Mouse (Mus musculus) heart, postnatal 0 days (tissue): ENCODE measurements around the gene Yrdc. TPM values are rescaled to one million over a fixed set of nuclear protein-coding genes. Genes with fewer than 3 reads are reported as not detected.

Experiments used
- ATAC-seq: fragments of 200-750 bp; cut with Nextera tagmentation; 2 replicates; pipeline ENCODE4 v1.8.0; 2017; ENCODE audit warnings: low read depth, moderate number of reproducible peaks, moderate library complexity; ENCODE audit not compliant: insufficient read depth
- DNase-seq: peaks from one replicate; pipeline ENCODE4 v3.0.0-alpha.2; 2016; ENCODE audit warnings: low spot score
- H3K27ac ChIP-seq: fragments of 300-500 bp; sonication (generic); 2 replicates; pipeline ENCODE4 v1.5.1; 2014; ENCODE audit warnings: low read depth, mild to moderate bottlenecking
- H3K27me3 ChIP-seq: fragments of 300-500 bp; sonication (generic); 2 replicates; pipeline ENCODE4 v1.6.1; 2014; ENCODE audit warnings: low read length, mixed read lengths; ENCODE audit not compliant: control insufficient read depth, insufficient read depth
- H3K36me3 ChIP-seq: fragments of 300-500 bp; sonication (generic); replicated peaks from 2 replicates; pipeline ENCODE4 v1.6.1; 2014; ENCODE audit warnings: low read length, mixed read lengths; ENCODE audit not compliant: control insufficient read depth, insufficient read depth
- H3K4me1 ChIP-seq: fragments of 300-500 bp; sonication (generic); 2 replicates; pipeline ENCODE4 v1.6.1; 2014; ENCODE audit warnings: antibody characterized with exemption; ENCODE audit not compliant: control insufficient read depth, insufficient read depth
- H3K4me2 ChIP-seq: fragments of 300-500 bp; sonication (generic); 2 replicates; pipeline ENCODE4 v1.6.1; 2014; ENCODE audit warnings: low read depth, mild to moderate bottlenecking, low read length, moderate library complexity
- H3K4me3 ChIP-seq: fragments of 300-500 bp; sonication (generic); 2 replicates; pipeline ENCODE4 v1.5.1; 2014; ENCODE audit warnings: low read depth, low read length
- H3K9ac ChIP-seq: fragments of 300-500 bp; sonication (generic); replicated peaks from 2 replicates; pipeline ENCODE4 v1.6.1; 2014; ENCODE audit warnings: low read depth, low read length, mixed read lengths
- H3K9me3 ChIP-seq: fragments of 300-500 bp; sonication (generic); replicated peaks from 2 replicates; pipeline ENCODE4 v1.6.1; 2016; ENCODE audit warnings: low read length; ENCODE audit not compliant: control insufficient read depth
- CTCF ChIP-seq: IDR thresholded peaks from 2 replicates; pipeline ENCODE4 v1.5.1; 2016; ENCODE audit warnings: antibody characterized with exemption, control low read depth, low read depth
- EP300 ChIP-seq: IDR thresholded peaks from 2 replicates; pipeline ENCODE4 v1.6.1; 2016; ENCODE audit warnings: antibody characterized with exemption, low read depth
- WGBS: fragments of 180-500 bp; shearing (Covaris S2); extraction: QIAGEN DNeasy Blood & Tissue Kit; methylation state at CpG from one replicate; pipeline ENCODE4 v1.1.7; 2014; 5-methylcytosine and 5-hydroxymethylcytosine counted together
- polyA plus RNA-seq: library from polyadenylated mRNA; unstranded; fragments of >200 nt; fragmentation: Nextera tagmentation; extraction: Ambion mirVana; gene quantifications from 2 replicates; pipeline ENCODE4 v1.2.1, GENCODE M21; 2015
- total RNA-seq: library from RNA; depleted of rRNA; stranded (reverse); fragments of >200 nt; gene quantifications from 2 replicates; pipeline ENCODE4 v1.2.3, GENCODE M21; 2014; ENCODE audit warnings: low replicate concordance

The Yrdc gene
- total and polyA plus RNA-seq, 2 experiments from 2014 or later: 16.9 to 31.8 TPM

GRCm38 (mm10) chr4:124889935-124890334 lies 39.5 kb downstream of the Yrdc start:
- TF ChIP-seq EP300: no peak
- TF ChIP-seq CTCF: no peak
- no peak for ATAC-seq
- Histone ChIP-seq H3K4me1 (0 out of 2 replicates have a peak, but pooled peaks cover 4% of the 10 kb centered on the region), H3K4me2 (no peak overlapping the region), H3K9me3 (no peaks in the 10 kb centered on the region), H3K36me3 (no peaks in the 10 kb centered on the region), H3K27ac (no peak overlapping the region), H3K27me3 (peaks cover 51% of the 10 kb centered on the region), H3K4me3 (no peak overlapping the region), H3K9ac (no peak overlapping the region)
- DNase-seq: no peak
- 74% methylated on average over 2 of the region's 2 CpGs for WGBS

- Histone ChIP-seq H3K9me3 (no peaks in the 10 kb centered on the region), H3K4me3 (no peak overlapping the region), H3K27me3 (peaks cover 54% of the 10 kb centered on the region), H3K36me3 (no peaks in the 10 kb centered on the region), H3K4me2 (no peak overlapping the region), H3K4me1 (0 out of 2 replicates have a peak, but pooled peaks cover 5% of the 10 kb centered on the region), H3K9ac (no peak overlapping the region), H3K27ac (no peak overlapping the region)
- no peak for TF ChIP-seq CTCF
- no peak for TF ChIP-seq EP300
- 72% methylated on average over 5 of the region's 5 CpGs for WGBS
- ATAC-seq (no peak), DNase-seq (no peak)
These were observed 40.4 kb downstream of the Yrdc start for GRCm38 (mm10) chr4:124890831-124891230.

GRCm38 (mm10) chr4:124893769-124894168 lies 43.3 kb downstream of the Yrdc start:
- WGBS: 36% methylated on average over 6 of the region's 6 CpGs

GRCm38 (mm10) chr4:124894508-124895428 lies 44.3 kb downstream of the Yrdc start:
- TF ChIP-seq CTCF (no peak), EP300 (no peak)
- Histone ChIP-seq H3K27me3 (peaks cover 51% of the 10 kb centered on the region), H3K27ac (no peak overlapping the region), H3K4me3 (peak overlapping the region; percentile 41), H3K36me3 (no peaks in the 10 kb centered on the region), H3K4me1 (0 out of 2 replicates have a peak, but pooled peaks cover 5% of the 10 kb centered on the region), H3K9me3 (no peaks in the 10 kb centered on the region), H3K9ac (no peak overlapping the region), H3K4me2 (peak overlapping the region; percentile 64)
- no peak for DNase-seq
- 2% methylated on average over 76 of the region's 83 CpGs for WGBS
- ATAC-seq: no peak

More at GRCm38 (mm10) chr4:124893769-124894168, 43.3 kb downstream of the Yrdc start:
- H3K9me3 ChIP-seq: no peaks in the 10 kb centered on the region
- no peak for TF ChIP-seq EP300
- no peak for TF ChIP-seq CTCF
- no peak overlapping the region for H3K4me3 ChIP-seq
- H3K27ac ChIP-seq: no peak overlapping the region
- no peaks in the 10 kb centered on the region for H3K36me3 ChIP-seq
- no peak for DNase-seq
- H3K27me3 ChIP-seq: peaks cover 51% of the 10 kb centered on the region
- ATAC-seq: no peak
- H3K4me2 ChIP-seq: no peak overlapping the region
- H3K4me1 ChIP-seq: 0 out of 2 replicates have a peak, but pooled peaks cover 5% of the 10 kb centered on the region
- H3K9ac ChIP-seq: no peak overlapping the region

GRCm38 (mm10) chr4:124898428-124898827 lies 47.9 kb downstream of the Yrdc start:
- ATAC-seq: no peak
- WGBS: 54% methylated on average over 10 of the region's 10 CpGs
- peaks cover 41% of the 10 kb centered on the region for H3K27me3 ChIP-seq

More at GRCm38 (mm10) chr4:124898428-124898827, 47.9 kb downstream of the Yrdc start:
- Histone ChIP-seq H3K4me3 (no peak overlapping the region), H3K9me3 (no peaks in the 10 kb centered on the region), H3K4me2 (no peak overlapping the region), H3K36me3 (no peaks in the 10 kb centered on the region), H3K4me1 (0 out of 2 replicates have a peak, but pooled peaks cover 5% of the 10 kb centered on the region), H3K27ac (no peak overlapping the region), H3K9ac (no peak overlapping the region)
- TF ChIP-seq EP300 (no peak), CTCF (no peak)
- no peak for DNase-seq
